Mouse (Mus musculus) colon, adult 2 months (tissue): Measurements from ENCODE around the gene Pwwp2b. TPM values are rescaled to one million over a fixed set of nuclear protein-coding genes. Genes with fewer than 3 reads are reported as not detected.

ENCODE experiments used
- polyA plus RNA-seq: library from polyadenylated mRNA; depleted of rRNA; stranded (reverse); fragments of >200 nt; gene quantifications from 2 replicates; pipeline ENCODE4 v1.2.3, GENCODE M21; 2012; rRNA removed

The Pwwp2b gene
- polyA plus RNA-seq, result 16.5 and 17.6 TPM in 2 replicates

DNA sequence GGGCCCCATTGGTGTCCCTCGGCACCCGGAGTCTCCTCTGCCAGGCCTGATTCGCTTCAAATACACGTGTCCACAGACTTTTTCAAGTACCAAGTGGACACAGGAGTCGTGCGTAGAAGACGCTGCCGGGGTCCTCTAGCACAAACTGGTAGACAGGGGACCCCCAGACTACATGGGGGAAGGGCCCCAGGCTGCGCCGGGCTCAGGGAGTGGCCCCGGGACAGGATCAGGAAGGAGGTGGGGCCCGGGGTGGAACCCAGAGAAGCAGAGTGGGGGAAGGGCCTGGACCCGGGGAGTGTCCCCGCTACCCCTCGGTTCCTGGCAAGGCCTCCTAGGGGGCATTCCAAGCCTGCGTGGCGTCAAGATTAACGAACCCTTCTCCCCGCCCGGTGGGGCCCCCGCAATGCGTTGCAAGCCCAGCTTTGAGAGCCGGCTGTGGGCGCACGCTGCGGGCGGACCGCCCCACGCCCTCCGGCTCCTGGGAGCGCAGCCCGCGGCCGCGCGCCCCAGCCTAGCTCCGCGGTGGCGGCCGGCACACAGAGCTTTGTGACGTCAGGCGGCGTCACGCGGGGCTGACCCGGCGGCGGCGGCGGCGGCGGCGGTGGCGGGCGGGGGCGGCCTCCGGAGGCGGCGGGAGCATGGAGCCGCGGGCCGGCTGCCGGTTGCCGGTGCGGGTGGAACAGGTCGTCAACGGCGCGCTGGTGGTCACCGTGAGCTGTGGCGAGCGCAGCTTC is at the start of gene Pwwp2b:
TSS of gene Pwwp2b (plus strand) at position 602 of the 734 bp plus-strand sequence.

DNA sequence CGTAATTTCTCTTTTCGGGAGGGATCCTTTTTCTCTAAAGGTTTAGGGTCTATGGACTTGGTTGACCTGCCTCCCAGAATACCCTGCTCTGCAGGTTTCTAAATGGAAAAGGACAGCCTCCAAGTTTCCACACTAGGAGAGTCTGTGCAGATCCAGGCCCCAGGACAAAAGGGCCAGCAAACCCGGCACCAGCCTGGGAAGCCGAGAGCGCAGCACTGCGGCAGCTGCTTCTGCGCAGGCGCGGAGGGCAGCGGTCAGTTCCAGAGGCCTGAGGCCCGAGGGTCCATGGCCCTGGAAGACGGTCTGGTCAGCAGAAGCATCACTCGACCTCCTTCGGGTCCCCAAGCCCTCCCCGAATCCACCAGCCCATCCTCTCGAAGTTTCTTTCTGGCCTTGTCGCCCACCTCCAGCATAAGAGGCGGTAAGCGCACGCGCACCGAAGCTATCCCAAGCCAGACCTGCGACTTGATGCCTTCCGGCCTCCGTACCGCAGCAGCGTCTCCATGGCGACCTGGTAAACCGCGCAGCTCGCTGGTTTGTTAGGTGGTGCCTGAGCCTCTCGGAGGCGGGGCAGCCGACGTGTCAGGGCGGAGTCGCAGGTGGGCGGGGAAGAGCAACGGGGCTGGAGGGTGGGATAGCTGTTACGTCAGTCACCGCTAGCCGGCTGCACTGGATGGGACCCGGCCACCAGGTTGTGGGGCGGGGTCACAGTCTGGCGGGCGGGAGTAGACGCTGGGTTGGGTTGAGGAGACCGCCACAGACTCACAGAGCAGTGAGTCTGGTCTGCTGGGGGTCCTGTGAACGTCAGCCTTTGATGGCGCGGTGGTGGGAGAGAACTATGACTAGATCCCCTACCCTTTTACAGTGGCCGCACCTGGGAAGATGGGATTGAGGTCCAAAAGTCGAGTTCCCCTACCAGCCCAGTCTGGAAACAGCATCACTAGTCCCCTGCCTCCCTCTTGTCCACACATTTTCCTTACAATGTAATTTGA is 35.2 kb upstream of the Pwwp2b start, which contains the start of the genes Lrrc27 and Stk32c:
TSS of gene Lrrc27 (plus strand) at position 235 of the 992 bp plus-strand sequence.
TSS of gene Stk32c (minus strand) at position 554 of the 992 bp plus-strand sequence.

Other genes starting within 250 kb of the Pwwp2b start
- gene Dpysl4, start 162.5 kb upstream of the Pwwp2b start, polyA plus RNA-seq, result 1.3 and 1.7 TPM in 2 replicates
- 2.3 and 2.5 TPM in 2 replicates for gene Lrrc27, start 35.5 kb upstream of the Pwwp2b start, polyA plus RNA-seq
- gene Stk32c, start 35.2 kb upstream of the Pwwp2b start, polyA plus RNA-seq, result 3.8 and 5.3 TPM in 2 replicates
- gene Inpp5a, start 140.6 kb downstream of the Pwwp2b start, polyA plus RNA-seq, result 41.4 and 41.6 TPM in 2 replicates